Mouse (Mus musculus): ENCODE data around the gene Ube2m.

Gene Ube2m

DNA sequence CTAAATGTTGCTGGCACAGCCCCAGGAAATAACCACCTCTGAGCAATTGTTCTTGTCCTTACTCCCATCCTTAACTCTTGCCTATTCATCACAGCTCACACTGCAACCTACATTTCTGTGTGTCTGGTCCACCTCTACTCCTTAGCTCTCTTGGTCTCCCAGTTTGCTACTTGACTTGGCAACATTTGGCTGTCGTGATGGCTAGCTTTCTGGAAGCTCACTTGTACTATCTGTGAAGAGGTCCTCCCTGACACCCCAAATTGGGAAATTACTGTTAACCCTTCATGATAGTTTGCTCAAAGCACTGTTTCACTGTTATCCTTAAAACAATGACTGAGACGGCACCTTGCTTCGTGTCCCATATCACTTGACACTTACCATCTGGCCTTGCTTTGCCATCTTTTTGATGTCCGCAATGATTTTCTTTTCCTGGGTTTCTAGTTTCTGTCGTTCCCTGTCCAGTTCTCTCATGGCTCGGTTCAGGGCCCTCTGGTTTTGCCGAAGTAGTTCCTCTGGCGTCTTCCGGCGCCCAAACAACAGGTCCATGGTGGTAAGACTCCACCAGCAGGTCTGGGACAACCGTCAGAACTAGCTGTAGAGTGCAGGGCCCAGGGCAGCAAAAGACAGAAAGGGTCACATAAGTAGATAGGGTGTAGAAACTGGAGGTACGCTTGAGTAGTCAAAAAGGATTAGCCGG, 4.5 kb downstream of the Ube2m start:
- DNase-seq: no peak

DNA sequence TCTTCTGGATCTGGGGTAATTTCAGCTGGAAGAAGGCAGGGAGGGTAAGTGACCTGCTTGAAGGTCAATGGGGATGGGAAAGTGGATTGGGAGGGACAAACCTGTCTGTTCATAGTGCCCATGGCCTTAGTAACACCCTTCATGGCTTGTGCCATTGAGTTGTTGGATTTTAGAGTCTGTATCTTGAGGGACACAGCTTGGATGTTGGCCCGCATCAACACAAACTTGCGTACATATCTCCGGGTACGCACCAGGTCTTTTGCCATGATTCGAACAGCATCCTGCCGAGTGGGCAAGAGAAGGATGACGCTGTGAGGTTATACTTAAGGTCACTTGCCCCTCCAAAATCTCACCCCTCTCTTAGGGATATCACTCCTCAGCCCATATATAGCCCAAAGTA, 5.5 kb downstream of the Ube2m start:
- no peak for DNase-seq

DNA sequence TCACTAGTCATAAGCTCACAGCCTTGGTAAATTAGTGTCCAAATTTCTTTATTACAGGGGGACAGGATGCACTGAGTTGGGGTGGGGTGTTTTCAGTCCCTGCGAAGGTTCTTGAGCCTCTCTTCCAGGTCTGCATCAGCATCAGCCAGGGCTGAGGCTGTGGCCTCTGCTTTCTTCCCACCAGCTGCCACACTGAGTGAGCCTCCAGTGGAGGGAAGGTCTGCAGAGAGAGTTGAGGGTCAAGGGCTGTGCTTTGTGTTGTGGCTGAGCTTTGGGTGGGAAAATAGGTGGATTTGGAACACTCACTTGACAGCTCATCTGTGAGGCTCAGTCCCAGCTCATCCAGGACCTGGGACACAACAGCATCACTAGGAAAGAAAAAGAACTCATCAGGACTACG, 6.1 kb downstream of the Ube2m start:
- no peak for DNase-seq

DNA sequence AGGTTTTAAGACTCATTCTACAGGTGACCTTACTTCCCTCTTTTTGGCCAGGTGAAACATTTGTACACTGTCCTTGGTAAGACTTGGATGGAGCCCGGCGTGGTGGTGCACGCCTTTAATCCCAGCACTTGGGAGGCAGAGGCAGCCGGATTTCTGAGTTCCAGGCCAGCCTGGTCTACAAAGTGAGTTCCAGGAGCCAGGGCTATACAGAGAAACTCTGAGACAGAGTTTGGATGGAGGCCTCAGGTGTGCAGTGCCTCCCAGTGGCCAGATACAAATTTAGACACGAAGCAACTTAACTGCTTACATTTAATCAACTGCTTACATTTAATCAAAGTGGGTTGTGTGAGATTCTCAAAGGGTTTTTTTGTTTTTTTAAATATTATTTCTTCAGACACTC, 7.0 kb downstream of the Ube2m start:
- DNase-seq: no peak

DNA sequence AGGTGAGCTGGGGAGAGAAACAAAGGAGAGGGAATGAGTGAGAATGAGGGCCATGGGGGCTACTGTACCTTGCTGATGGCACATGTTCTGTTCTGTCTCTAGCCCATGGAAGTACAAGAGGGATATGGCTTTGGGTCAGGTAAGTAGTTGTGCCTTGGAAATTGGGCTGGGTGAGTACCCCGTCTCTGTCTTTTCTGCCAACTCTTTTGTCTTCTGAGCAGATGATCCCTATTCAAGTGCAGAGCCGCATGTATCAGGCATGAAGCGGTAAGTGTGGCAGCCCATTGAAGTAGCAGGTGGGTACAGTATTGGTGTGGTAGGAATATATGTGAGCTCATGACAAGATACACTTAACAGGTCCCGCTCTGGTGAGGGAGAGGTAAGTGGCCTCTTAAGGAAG, 9.1 kb downstream of the Ube2m start:
- DNase-seq: no peak

DNA sequence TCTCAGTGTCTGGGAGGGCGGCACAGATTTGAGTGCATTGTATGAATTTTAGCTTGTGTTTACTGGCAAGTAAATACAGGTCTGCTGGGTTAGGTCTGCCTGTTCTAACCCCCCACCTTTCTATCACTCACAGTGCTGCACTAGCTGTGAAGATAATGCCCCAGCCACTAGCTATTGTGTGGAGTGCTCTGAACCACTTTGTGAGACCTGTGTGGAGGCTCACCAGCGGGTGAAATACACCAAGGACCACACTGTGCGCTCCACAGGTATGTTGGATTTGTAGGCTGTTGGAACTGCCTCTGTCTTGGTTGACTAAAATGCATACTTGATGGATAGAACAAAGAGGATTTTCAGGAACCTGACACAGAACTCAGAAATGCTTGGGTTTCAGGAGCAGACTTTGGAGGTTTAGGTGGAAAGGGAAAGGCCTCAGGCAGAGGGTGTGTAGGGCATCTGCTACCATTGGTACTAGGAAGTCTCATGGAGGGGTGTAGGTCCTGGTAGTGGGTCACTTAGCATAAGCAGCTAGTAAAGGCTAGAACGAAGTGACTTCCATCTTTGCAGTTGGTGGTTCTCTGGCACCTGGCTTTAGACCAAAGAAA, 12.5 kb downstream of the Ube2m start:
- no peak for DNase-seq

DNA sequence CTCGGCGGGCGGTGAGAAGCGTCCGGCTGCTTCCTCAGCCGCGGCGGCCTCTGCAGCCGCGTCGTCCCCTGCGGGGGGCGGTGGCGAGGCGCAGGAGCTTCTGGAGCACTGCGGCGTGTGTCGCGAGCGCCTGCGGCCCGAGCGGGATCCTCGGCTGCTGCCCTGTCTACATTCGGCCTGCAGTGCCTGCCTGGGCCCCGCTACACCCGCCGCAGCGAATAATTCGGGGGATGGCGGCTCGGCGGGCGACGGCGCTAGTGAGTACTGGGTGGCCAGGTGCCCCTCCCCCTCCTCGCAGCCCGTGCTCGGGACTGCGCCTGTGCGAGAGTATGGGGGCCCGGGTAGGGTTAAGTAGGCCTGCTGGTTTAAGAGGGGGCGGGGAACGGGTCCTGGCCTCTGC, 13.3 kb downstream of the Ube2m start:
- peak; percentile 64 for DNase-seq

DNA sequence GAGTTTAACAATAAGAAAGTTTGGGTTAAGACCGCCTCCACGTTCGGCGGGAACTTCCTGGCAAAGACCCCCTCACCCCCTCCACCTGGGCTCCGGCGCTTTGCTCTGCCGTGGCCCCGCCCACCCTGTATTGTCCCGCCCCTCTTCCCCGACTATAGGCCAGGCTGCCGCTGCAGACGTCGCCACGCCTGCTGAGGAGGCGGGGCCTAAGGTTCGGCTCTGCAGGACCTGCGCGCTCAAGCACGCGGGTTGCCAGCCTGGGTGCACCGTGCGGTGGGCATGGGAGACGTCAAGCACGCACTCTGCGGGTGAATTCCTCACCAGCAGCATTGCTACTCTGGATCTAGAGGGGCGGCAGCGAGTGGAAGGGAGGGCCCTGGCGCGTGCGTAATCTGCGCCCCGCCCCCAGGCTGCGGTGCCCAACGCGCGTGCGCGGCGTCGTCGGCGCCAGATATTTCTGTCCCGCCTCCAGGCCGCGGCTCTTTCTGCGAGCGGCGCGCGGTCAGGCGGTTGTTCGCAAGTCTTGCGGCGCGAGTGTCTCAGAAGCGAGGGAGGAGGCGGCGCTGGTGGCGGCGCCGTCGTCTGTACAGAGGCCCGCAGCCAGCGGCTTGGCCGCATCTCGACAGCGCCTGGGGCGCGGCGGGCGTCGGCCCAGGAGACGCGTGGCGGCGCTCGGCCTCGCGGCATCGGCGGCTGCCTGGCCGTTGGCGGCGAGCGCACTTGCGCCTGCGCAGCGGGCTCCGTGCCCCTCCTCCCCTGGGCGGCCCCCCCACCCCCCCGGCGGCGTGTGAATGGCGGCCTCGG, 13.9 kb downstream of the Ube2m start:
- DNase-seq: peak; percentile 91

DNA sequence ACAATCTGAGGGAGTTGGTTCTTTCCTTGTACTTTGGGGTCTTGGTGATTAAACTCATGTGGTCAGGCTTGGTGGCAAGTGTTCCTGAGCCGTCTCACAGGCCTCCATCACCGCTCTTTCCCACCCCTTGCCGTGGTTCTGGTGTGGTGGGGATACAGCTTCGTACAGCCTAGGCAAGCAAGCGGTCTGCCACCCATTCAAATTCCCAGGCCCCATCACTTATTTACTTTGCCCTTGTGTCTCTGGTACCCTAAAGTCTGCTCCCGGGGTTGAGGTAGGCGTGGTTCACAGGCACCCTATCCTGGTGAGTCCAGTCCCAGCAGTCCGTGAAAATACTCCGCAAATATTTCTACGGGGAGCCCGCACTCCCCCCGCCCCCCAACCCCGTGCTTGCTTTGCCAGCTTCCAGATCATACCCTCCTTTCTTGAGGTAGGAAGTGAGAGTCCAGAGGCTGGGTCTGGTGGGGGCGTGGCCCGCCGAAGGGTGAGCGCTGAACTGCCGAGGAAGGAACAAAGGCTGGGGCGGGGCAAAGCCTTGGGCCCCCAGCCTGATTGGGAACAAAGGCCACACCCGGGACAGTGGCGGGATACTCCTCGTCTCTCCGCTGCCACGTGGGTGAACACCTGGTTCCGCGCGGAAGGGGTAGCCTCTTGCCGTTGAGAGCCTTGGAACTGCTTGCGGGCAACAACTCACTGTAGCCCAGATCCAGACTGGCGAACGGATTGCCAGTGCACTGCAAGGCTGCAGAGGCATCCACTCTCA, 15.1 kb downstream of the Ube2m start:
- peak; percentile 75 for DNase-seq

DNA sequence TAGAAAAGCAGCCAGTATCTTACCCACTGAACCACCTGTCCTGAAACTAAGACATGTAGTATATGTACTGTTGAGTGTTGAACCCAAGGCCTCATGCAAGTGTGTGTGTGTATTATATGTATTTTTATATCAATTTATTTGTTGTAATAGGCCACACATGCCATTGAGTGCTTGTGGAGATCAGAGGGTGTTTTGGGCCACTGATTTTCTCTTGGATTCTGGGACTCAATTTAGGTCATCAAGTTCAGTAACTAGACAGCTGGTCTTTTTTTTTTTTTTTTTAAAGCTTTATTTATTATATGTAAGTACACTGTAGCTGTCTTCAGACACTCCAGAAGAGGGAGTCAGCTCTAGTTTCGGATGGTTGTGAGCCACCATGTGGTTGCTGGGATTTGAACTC, 22.9 kb downstream of the Ube2m start:
- DNase-seq: no peak

DNA sequence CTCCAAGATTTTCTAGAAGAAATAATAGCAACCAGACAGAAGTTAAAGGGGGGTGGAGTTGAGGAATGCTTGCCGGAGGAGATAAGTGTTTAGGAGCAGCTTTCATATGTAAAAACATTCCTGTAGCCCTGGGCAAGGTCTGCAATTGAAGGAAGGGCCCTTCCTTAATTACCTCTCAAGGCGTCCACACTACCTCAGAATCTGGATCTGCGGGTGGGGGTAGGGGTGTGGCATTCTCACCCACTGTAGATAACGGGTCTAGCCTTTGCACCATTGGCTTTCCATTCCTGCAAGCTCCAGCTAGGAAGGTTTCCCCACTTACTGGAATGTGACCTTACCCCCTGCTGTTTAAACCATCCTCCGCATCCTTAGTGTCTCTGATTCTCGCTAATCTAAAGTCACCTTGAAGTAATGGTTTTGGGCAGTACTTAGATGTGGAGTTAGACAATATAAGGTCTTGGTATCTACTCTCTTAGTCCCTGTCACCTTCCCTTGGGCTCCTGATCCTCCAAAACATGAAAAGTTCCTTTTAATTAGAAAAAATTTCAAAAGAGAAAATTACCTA, 23.7 kb downstream of the Ube2m start:
- DNase-seq: no peak

DNA sequence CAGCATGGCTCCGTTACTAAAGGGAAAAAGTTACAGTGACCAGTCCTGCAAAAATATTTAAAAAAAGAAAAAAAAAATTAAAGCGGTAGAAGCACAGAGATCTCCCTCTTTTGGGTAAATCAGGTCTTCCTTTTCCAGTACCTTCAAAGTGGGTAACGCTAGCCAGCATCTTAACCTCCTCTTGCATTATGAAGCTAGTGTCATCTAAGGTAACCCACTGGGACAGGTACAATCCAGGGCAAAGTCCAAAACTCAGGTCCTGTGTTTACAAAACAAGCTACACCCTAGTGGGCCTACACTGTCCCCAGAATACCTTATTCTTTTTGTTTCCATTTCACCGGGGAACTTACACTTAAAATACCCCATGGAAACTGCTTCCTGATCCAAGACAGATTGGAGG, 24.4 kb downstream of the Ube2m start:
- no peak for DNase-seq

DNA sequence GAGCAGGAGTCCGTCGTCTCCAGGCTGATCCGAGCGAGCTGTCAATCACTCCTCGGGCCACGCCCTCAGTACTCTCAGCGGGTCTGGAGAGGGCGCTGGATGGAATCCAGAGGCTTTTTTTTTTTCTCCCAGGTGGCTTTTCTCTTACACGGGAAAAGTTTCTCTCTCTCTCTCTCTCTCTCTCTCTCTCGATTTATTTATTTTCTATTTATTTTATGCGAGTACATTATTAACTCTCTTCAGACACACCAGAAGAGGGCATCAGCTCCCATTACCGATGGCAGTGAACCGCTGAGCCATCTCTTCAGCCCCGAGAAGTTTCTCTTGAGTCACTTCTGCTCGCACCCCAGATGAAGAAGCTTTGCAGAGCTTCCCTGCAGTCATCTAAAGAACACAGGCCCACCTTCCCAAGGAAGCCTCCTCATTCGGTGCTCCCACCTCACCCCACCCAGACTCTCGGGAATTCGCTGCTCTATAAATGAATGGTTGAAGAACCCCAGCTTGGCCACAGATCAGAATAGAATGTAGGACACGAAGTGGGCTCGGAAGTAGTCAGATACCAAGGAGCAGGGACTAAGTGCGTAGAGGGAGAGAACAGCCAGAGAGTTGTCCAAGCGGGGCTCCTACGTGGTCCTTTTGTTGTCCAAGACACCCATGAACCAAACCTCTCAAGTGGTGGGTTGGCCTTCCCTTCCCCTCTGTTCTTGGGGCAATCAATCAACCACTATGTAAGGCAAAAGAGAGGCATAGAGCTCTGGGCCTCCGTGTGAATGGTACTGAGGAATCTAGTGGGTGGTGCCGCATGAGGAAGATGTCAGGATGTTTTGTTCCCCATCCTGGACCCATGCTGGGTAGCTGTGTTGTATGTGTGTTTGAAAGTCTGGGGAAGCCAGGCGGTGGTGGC, 27.8 kb downstream of the Ube2m start, which contains the start of gene Zbtb45:
TSS of gene Zbtb45 (minus strand) at position 30 of the 904 bp plus-strand sequence.
- no peak for DNase-seq

DNA sequence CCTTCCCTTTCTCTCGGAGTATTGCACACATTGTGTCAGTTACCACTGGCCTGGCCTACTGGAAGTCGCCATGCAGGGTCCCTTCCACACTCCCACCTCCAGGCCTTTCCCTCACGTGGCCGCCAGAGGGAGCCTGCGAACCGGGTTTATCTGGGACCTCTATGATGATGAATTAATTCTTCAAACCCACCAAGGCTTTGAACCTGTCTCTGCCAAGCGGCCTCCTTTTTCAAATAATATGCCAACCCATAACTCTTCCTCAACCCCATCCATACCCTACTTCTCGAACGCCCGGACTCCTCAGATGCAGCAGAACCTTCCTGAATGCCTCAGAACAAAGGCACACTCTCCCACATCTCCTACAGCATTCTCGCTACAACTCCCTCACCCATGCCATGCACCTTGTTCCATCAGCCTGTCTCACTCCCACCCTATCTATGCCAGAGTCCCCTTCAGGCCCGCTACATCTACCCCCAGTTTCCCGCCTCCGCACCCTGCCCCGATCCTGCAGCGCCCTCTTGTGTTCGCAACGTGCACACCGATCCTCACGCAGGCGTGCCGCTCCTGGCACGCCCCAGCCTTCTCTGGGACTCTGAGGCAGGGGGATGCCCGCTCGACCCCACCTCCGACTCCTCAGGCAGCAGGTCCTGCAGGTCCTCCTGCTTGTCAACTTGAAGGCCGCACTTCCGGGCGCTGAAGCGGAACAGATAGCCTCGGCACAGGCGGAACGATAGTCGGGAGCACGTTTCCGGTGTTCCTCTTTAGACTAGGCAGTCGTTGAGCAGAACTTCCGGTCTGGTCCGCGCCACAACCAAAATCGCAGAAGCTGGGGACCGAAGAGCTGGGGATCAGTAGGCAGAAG, 28.7 kb downstream of the Ube2m start:
- peak; percentile 95 for DNase-seq

DNA sequence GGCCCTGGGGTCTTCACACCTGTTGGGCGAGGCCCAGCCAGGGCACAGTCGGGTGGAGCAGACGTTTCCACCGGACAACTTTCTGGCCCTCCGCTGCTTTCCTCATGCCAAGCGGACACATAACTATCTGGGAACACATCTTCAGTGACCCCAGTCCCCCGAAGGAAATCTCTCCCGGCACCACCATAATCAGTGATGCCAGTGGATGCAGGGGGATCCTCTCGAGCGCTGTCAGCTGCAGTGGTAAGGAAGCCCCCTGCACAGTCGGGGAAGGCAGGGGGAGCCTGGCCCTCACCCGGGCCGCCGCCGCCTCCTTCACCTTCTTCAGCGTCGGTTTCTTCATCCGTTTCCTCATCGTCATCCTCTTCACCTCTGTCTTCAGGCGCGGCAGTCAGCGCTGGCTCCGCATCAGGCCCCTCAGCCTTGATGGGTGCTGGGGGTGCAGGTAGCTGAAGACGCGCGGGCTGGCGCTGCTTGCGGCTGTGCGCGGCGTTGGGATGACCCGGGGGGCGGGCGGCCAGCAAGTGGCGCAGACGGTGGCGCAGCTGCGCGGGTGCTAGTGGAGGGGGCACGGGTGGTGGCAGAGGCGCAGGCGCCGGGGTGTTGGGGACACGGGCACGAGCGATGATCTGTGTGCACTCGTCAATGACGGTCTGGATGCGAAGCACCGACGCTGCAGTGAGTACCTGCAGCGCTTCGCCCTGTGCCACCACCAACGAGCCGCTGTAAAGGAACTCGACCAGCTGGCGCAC, 30.6 kb downstream of the Ube2m start:
- no peak for DNase-seq

DNA sequence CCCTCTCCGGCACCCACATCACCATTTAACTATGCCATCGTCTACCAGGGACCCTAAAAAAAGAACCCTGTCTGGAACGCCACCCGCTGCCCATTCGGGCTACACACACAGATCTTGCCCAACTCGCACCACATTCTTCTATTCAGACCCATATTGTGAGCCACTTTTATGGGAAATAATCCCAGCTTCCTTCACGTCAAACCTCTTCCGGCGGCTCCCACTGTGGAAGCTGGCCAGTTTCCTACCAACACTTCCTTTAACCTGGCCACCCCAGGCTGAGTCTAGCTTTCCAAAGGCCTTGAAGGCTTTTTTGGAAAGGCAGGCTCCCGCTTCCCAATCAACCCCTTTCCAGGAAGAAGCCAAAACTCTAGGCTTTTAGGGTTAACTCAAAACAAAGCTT, 31.5 kb downstream of the Ube2m start:
- no peak for DNase-seq

DNA sequence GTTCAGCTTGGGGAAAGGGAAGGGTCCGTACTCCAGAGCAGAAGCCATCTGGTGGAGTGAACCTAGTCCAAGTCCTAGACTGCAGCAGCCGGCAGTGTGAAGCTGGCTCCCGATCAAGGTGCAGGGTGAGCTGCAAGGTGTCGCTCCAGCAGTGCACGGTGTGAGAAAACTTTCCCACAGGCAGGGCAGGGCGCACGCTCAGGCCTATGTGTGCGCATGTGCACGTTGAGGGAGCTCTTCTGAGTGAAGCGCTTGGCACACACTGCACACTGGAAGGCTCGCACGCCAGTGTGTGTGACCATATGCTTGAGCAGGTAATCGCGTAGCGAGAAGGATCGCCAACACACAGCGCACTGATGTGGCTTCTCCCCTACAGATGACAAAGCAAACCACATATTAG, 32.1 kb downstream of the Ube2m start:
- no peak for DNase-seq

DNA sequence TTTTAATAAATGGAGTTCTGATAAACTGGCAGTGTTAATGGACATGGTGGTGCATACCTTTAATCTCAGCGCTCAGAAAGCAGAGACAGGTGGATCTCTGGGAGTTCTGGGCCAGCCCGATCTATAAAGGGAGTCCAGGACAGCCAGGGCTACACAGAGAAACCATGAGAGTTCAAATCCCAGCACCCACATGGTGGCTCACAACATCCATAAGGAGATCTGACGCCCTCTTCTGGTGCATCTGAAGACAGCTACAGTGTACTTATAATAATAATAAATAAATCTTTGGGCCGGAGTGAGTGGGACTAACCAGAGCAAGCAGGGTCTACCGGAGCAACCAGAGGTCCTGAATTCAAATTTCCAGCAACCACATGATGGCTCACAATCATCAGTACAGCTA, 34.7 kb downstream of the Ube2m start:
- no peak for DNase-seq

DNA sequence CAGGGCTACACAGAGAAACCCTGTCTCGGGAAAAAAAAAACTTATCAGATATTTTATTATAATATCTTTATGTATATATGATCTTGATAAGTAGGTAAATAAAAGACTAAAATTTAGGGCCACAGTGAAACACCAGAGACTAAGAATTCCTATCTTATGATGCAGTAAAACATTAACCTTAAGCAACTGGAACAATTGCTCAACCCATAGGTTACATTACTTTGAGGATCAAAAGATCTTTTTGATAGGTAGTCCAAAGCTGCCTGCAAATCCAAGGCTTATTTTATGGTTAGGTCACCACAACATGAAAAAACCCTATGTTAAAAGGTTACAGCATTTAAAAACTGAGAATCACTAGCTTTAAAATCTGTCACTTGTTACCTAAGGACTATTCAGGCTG, 36.5 kb downstream of the Ube2m start:
- DNase-seq: no peak

DNA sequence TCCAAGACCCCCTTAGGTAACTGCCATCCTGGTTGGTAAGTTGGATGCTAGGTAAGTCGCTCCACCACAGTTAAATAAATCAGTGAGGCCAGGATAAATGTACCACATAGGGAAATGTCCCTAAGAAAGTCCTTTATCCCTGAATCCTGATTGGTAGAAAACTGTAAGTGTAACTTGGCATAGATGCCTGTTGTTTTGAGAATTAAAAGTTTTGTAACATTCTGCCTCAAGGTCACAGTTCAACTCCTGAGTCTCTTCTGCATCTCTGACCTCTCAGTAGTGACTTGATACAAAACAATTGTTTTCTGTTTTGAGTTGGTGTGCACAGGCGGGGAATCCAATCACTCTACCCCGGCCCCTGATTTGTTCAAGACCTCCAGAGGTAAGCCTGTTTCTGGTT, 39.2 kb downstream of the Ube2m start, which contains the start of gene Trim28:
TSS of gene Trim28 (plus strand) at position 264 of the 400 bp plus-strand sequence.
- no peak for DNase-seq

Measured in kidney, adult 11 months (tissue).